Mouse (Mus musculus): ENCODE measurements around the gene Gng8. TPM values are rescaled to one million over a fixed set of nuclear protein-coding genes. Genes with fewer than 3 reads are reported as not detected.
A peak's percentile ranks its signal among the peaks of the same experiment; 100 is the strongest.

Gng8 gene
- total and polyA plus RNA-seq, 2 experiments: 0.26 TPM; not detected in 1

DNA sequence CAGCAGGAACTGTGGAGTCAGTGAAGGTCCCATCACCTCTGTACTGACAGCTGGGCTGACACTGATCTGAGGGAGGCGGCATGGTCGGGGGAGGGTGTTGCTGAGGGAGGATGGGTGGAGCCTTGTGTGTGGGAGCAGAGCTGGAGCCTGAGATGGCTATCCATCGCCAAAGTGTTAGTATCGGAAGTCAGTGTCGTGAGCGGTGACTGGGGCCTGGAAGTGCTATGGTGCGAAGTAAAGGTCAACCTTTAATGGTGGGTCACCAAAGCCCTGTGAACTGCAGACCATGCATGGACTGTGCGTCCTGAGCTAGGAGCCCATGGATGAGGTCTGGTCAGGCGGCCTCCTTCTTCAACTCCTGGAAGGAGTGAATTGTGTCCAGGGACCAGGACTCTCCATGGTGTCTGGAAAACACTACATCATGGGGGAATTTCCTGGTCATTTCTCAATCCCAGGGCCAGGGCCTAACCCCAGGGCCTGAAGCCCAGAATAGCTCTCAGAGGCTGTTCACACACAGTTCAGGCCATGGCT lies 14.0 kb downstream of the Gng8 start:
- DNase-seq (ENCODE audit: extremely low read depth, low read depth, low spot score): no peak
- no peaks in the 10 kb centered on the region for H3K4me1 ChIP-seq (ENCODE audit: control insufficient read depth, insufficient read depth, low read length)
- no peak overlapping the region for H3K4me3 ChIP-seq (ENCODE audit: insufficient read depth, low read depth, low read length)
- H3K79me2 ChIP-seq (ENCODE audit: control insufficient read depth, insufficient read depth, low read length): no peaks in the 10 kb centered on the region
- no peak overlapping the region for H3K9ac ChIP-seq (ENCODE audit: low read depth, low read length)
- H3K27ac ChIP-seq (replicated peaks; ENCODE audit: insufficient read depth, low read depth, low read length): no peak overlapping the region
- 61% methylated on average over 9 of the region's 9 CpGs for WGBS
- TF ChIP-seq CTCF (IDR thresholded peaks at IDR 0.05; ENCODE audit: low read depth, low read length) (no peak), POLR2A (IDR thresholded peaks at IDR 0.05; ENCODE audit: extremely low read depth, insufficient read depth, low read length) (no peak)
- no peaks in the 10 kb centered on the region for H3K36me3 ChIP-seq (ENCODE audit: control insufficient read depth, insufficient read depth, low read length)
- H3K27me3 ChIP-seq (ENCODE audit: control insufficient read depth, insufficient read depth, low read length): no peaks in the 10 kb centered on the region

- Histone ChIP-seq H3K4me3 (ENCODE audit: insufficient read depth, low read depth, low read length) (peak within 1 kb of the TSS; percentile 2; the same call in 1 of the 2 replicates), H3K36me3 (ENCODE audit: control insufficient read depth, insufficient read depth, low read length) (no peaks in the 10 kb centered on the region), H3K27me3 (ENCODE audit: control insufficient read depth, insufficient read depth, low read length) (no peaks in the 10 kb centered on the region), H3K27ac (replicated peaks; ENCODE audit: insufficient read depth, low read depth, low read length) (0 out of 2 replicates have a peak within 1 kb of the TSS, but pooled peaks have one; percentile 18), H3K4me1 (ENCODE audit: control insufficient read depth, insufficient read depth, low read length) (no peaks in the 10 kb centered on the region), H3K79me2 (ENCODE audit: control insufficient read depth, insufficient read depth, low read length) (no peaks in the 10 kb centered on the region), H3K9ac (ENCODE audit: low read depth, low read length) (no peak within 1 kb of the TSS)
- no peak for TF ChIP-seq POLR2A (IDR thresholded peaks at IDR 0.05; ENCODE audit: extremely low read depth, insufficient read depth, low read length)
- TF ChIP-seq CTCF (IDR thresholded peaks at IDR 0.05; ENCODE audit: low read depth, low read length): no peak
- DNase-seq (ENCODE audit: extremely low read depth, low read depth, low spot score): no peak
- WGBS: 55% methylated on average over 6 of the region's 6 CpGs
These were observed 14.7 kb downstream of the Gng8 start, which contains the start of gene Ptgir for GRCm38 (mm10) chr7:16906281-16906680. Gene Ptgir (plus strand): TSS chr7:16906490.

DNA sequence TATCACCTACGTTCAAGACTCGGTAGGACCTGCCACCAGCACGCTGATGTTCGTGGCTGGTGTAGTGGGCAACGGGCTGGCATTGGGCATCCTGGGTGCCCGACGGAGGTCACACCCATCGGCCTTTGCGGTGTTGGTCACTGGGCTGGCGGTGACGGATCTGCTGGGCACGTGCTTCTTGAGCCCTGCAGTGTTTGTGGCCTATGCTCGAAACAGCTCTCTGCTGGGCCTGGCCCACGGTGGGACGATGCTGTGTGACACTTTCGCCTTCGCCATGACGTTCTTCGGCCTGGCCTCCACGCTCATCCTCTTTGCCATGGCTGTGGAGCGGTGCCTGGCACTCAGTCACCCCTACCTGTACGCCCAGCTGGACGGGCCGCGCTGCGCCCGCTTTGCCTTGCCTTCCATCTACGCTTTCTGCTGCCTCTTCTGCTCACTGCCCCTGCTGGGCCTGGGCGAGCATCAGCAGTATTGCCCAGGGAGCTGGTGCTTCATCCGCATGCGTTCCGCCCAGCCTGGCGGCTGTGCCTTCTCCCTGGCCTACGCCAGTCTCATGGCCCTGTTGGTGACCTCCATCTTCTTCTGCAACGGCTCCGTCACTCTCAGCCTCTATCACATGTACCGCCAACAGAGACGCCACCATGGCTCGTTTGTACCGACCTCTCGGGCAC lies 15.4 kb downstream of the Gng8 start:
- no peak for TF ChIP-seq POLR2A (IDR thresholded peaks at IDR 0.05; ENCODE audit: extremely low read depth, insufficient read depth, low read length)
- TF ChIP-seq CTCF (IDR thresholded peaks at IDR 0.05; ENCODE audit: low read depth, low read length): no peak
- no peak for DNase-seq (ENCODE audit: extremely low read depth, low read depth, low spot score)
- WGBS: 91% methylated on average over 41 of the region's 41 CpGs
- Histone ChIP-seq H3K36me3 (ENCODE audit: control insufficient read depth, insufficient read depth, low read length) (no peaks in the 10 kb centered on the region), H3K27ac (replicated peaks; ENCODE audit: insufficient read depth, low read depth, low read length) (no peak overlapping the region), H3K27me3 (ENCODE audit: control insufficient read depth, insufficient read depth, low read length) (no peaks in the 10 kb centered on the region), H3K4me1 (ENCODE audit: control insufficient read depth, insufficient read depth, low read length) (no peaks in the 10 kb centered on the region), H3K4me3 (ENCODE audit: insufficient read depth, low read depth, low read length) (peak overlapping the region; percentile 2; the same call in 1 of the 2 replicates), H3K9ac (ENCODE audit: low read depth, low read length) (no peak overlapping the region), H3K79me2 (ENCODE audit: control insufficient read depth, insufficient read depth, low read length) (no peaks in the 10 kb centered on the region)

- Histone ChIP-seq H3K27ac (replicated peaks; ENCODE audit: insufficient read depth, low read depth, low read length) (no peak overlapping the region), H3K79me2 (ENCODE audit: control insufficient read depth, insufficient read depth, low read length) (no peaks in the 10 kb centered on the region), H3K4me1 (ENCODE audit: control insufficient read depth, insufficient read depth, low read length) (no peaks in the 10 kb centered on the region), H3K36me3 (ENCODE audit: control insufficient read depth, insufficient read depth, low read length) (no peaks in the 10 kb centered on the region), H3K27me3 (ENCODE audit: control insufficient read depth, insufficient read depth, low read length) (no peaks in the 10 kb centered on the region), H3K4me3 (ENCODE audit: insufficient read depth, low read depth, low read length) (no peak overlapping the region), H3K9ac (ENCODE audit: low read depth, low read length) (peak overlapping the region; percentile 43; the same call in 1 of the 2 replicates)
- 62% methylated on average over 7 of the region's 7 CpGs for WGBS
- no peak for DNase-seq (ENCODE audit: extremely low read depth, low read depth, low spot score)
- TF ChIP-seq CTCF (IDR thresholded peaks at IDR 0.05; ENCODE audit: low read depth, low read length) (no peak), POLR2A (IDR thresholded peaks at IDR 0.05; ENCODE audit: extremely low read depth, insufficient read depth, low read length) (no peak)
These were observed 16.3 kb downstream of the Gng8 start for GRCm38 (mm10) chr7:16907842-16908241.

DNA sequence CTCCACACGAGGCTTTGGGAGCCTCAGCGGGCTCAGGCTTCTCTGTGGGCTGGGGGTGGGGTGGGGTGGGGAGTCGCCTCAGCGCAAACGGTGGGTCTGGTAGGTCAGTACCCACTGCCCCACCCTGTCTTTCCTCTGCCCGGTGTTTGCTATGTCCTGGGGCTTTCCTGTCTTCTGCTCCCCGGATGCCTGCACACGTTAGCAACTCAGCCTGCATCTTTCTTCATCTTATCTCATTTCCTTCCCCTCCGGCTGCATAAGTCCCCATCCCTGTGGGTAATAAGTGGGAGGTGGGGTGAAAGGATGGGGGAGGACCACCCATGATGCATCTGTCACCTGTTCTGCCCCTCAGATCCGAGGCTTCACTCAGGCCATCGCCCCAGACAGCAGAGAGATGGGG lies 16.8 kb downstream of the Gng8 start:
- Histone ChIP-seq H3K36me3 (ENCODE audit: control insufficient read depth, insufficient read depth, low read length) (no peaks in the 10 kb centered on the region), H3K27ac (replicated peaks; ENCODE audit: insufficient read depth, low read depth, low read length) (no peak overlapping the region), H3K79me2 (ENCODE audit: control insufficient read depth, insufficient read depth, low read length) (no peaks in the 10 kb centered on the region), H3K9ac (ENCODE audit: low read depth, low read length) (no peak overlapping the region), H3K4me3 (ENCODE audit: insufficient read depth, low read depth, low read length) (no peak overlapping the region), H3K27me3 (ENCODE audit: control insufficient read depth, insufficient read depth, low read length) (no peaks in the 10 kb centered on the region), H3K4me1 (ENCODE audit: control insufficient read depth, insufficient read depth, low read length) (no peaks in the 10 kb centered on the region)
- DNase-seq (ENCODE audit: extremely low read depth, low read depth, low spot score): no peak
- 47% methylated on average over 11 of the region's 11 CpGs for WGBS
- TF ChIP-seq POLR2A (IDR thresholded peaks at IDR 0.05; ENCODE audit: extremely low read depth, insufficient read depth, low read length) (no peak), CTCF (IDR thresholded peaks at IDR 0.05; ENCODE audit: low read depth, low read length) (no peak)

DNA sequence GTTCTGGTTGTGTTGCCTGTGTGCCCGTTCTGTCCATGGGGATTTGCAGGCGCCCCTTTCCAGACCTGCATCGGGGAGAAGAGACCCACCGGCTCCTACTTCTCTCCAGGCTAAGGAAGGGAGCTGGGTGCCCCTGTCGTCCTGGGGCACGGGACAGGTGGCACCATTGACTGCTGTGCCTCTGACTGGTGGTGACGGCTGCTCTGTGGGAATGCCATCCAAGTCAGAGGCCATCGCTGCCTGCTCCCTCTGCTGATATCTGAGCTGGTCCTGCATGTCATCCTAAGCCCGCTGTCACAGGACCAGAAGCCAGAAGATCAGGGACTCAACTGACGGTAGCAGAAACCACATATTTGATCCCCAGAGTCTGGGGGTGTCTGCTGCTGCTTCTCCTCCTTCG lies 17.3 kb downstream of the Gng8 start:
- Histone ChIP-seq H3K27me3 (ENCODE audit: control insufficient read depth, insufficient read depth, low read length) (no peaks in the 10 kb centered on the region), H3K4me3 (ENCODE audit: insufficient read depth, low read depth, low read length) (no peak overlapping the region), H3K4me1 (ENCODE audit: control insufficient read depth, insufficient read depth, low read length) (no peaks in the 10 kb centered on the region), H3K9ac (ENCODE audit: low read depth, low read length) (no peak overlapping the region), H3K27ac (replicated peaks; ENCODE audit: insufficient read depth, low read depth, low read length) (no peak overlapping the region), H3K36me3 (ENCODE audit: control insufficient read depth, insufficient read depth, low read length) (no peaks in the 10 kb centered on the region), H3K79me2 (ENCODE audit: control insufficient read depth, insufficient read depth, low read length) (no peaks in the 10 kb centered on the region)
- TF ChIP-seq CTCF (IDR thresholded peaks at IDR 0.05; ENCODE audit: low read depth, low read length): no peak
- TF ChIP-seq POLR2A (IDR thresholded peaks at IDR 0.05; ENCODE audit: extremely low read depth, insufficient read depth, low read length): no peak
- DNase-seq (ENCODE audit: extremely low read depth, low read depth, low spot score): no peak
- WGBS: 74% methylated on average over 11 of the region's 11 CpGs

Data from liver, adult 2 months (tissue).